Mouse (Mus musculus) frontal cortex, adult (tissue): ENCODE measurements around the gene Sf1.

ENCODE experiments used
- ATAC-seq: cut with Nextera tagmentation; 2 replicates; pipeline ENCODE4 v1.9.2; 2017; ENCODE audit warnings: mild to moderate bottlenecking, moderate library complexity, mixed read lengths; ENCODE audit not compliant: low TSS enrichment

Gene Sf1

GRCm38 (mm10) chr19:6375423-6376254 lies 12.1 kb downstream of the Sf1 start:
- ATAC-seq = no peak

GRCm38 (mm10) chr19:6376255-6376564 lies 12.7 kb downstream of the Sf1 start:
- no peak for ATAC-seq

- no peak for ATAC-seq
Observed at GRCm38 (mm10) chr19:6376643-6377042, 13.2 kb downstream of the Sf1 start.

GRCm38 (mm10) chr19:6377327-6378040 lies 14.0 kb downstream of the Sf1 start:
- ATAC-seq = no peak

GRCm38 (mm10) chr19:6380411-6381166 lies 17.1 kb downstream of the Sf1 start:
- no peak for ATAC-seq

GRCm38 (mm10) chr19:6381238-6381637 lies 17.7 kb downstream of the Sf1 start:
- ATAC-seq = no peak

- ATAC-seq = 0 out of 2 replicates have a peak, but pooled peaks have one; percentile 29
Observed at GRCm38 (mm10) chr19:6382323-6382924, 18.9 kb downstream of the Sf1 start.

- no peak for ATAC-seq
Observed at GRCm38 (mm10) chr19:6383470-6383869, 20.0 kb downstream of the Sf1 start.

- peak; percentile 64 for ATAC-seq
Observed at GRCm38 (mm10) chr19:6384128-6384527, 20.6 kb downstream of the Sf1 start, which contains the start of gene Pygm. TSS of gene Pygm (plus strand) at chr19:6384399.

GRCm38 (mm10) chr19:6384954-6385353 lies 21.5 kb downstream of the Sf1 start:
- ATAC-seq = no peak

GRCm38 (mm10) chr19:6385419-6385818 lies 21.9 kb downstream of the Sf1 start:
- ATAC-seq = no peak

GRCm38 (mm10) chr19:6385821-6386220 lies 22.3 kb downstream of the Sf1 start:
- no peak for ATAC-seq

- ATAC-seq = no peak
Observed at GRCm38 (mm10) chr19:6386234-6386633, 22.7 kb downstream of the Sf1 start.

- no peak for ATAC-seq
Observed at GRCm38 (mm10) chr19:6388006-6388405, 24.5 kb downstream of the Sf1 start.

GRCm38 (mm10) chr19:6389803-6390202 lies 26.3 kb downstream of the Sf1 start:
- no peak for ATAC-seq

- ATAC-seq = no peak
Observed at GRCm38 (mm10) chr19:6390251-6390650, 26.8 kb downstream of the Sf1 start.

GRCm38 (mm10) chr19:6392743-6393393 lies 29.4 kb downstream of the Sf1 start:
- ATAC-seq = no peak

GRCm38 (mm10) chr19:6393637-6394036 lies 30.1 kb downstream of the Sf1 start:
- no peak for ATAC-seq

- ATAC-seq = peak; percentile 64
Observed at GRCm38 (mm10) chr19:6396237-6396636, 32.7 kb downstream of the Sf1 start.

GRCm38 (mm10) chr19:6397582-6398249 lies 34.2 kb downstream of the Sf1 start:
- no peak for ATAC-seq
